Mouse (Mus musculus): ENCODE data around the gene Rasef. TPM values are rescaled to one million over a fixed set of nuclear protein-coding genes. Genes with fewer than 3 reads are reported as not detected.

Gene Rasef
- total and polyA plus RNA-seq, 3 experiments: 0.11 to 2.9 (median 0.20) TPM

Other genes with a start within 250 kb of the Rasef start
- gene Gm11238, start 183.1 kb downstream of the Rasef start, total RNA-seq (2012; rRNA removed): not detected in 2 replicates
- gene Gm11238, start 183.1 kb downstream of the Rasef start, total RNA-seq (2014; rRNA removed): not detected in 2 replicates
- not detected in 2 replicates for gene Gm11238, start 183.1 kb downstream of the Rasef start, polyA plus RNA-seq (2012; ENCODE audit: insufficient read length, low read depth)
- gene Gm11237, start 168.0 kb downstream of the Rasef start, total RNA-seq (2012; rRNA removed): not detected in 2 replicates
- not detected in 2 replicates for gene Gm11237, start 168.0 kb downstream of the Rasef start, total RNA-seq (2014; rRNA removed)
- not detected in 2 replicates for gene Gm11237, start 168.0 kb downstream of the Rasef start, polyA plus RNA-seq (2012; ENCODE audit: insufficient read length, low read depth)
- gene Gm11236, start 152.9 kb downstream of the Rasef start, total RNA-seq (2012; rRNA removed): not detected in 2 replicates
- gene Gm11236, start 152.9 kb downstream of the Rasef start, total RNA-seq (2014; rRNA removed): not detected in 2 replicates
- gene Gm11236, start 152.9 kb downstream of the Rasef start, polyA plus RNA-seq (2012; ENCODE audit: insufficient read length, low read depth): not detected in 2 replicates
- gene Gm11239, start 122.6 kb downstream of the Rasef start, total RNA-seq (2012; rRNA removed): 0.17 TPM in 2 replicates
- gene Gm11239, start 122.6 kb downstream of the Rasef start, total RNA-seq (2014; rRNA removed): not detected in 2 replicates
- not detected in 2 replicates for gene Gm11239, start 122.6 kb downstream of the Rasef start, polyA plus RNA-seq (2012; ENCODE audit: insufficient read length, low read depth)
- not detected in 2 replicates for gene Gm428, start 107.5 kb downstream of the Rasef start, total RNA-seq (2012; rRNA removed)
- not detected in 2 replicates for gene Gm428, start 107.5 kb downstream of the Rasef start, total RNA-seq (2014; rRNA removed)
- not detected in 2 replicates for gene Gm428, start 107.5 kb downstream of the Rasef start, polyA plus RNA-seq (2012; ENCODE audit: insufficient read length, low read depth)
- not detected in 2 replicates for gene Gm11758, start 85.3 kb upstream of the Rasef start, total RNA-seq (2012; rRNA removed)
- gene Gm11758, start 85.3 kb upstream of the Rasef start, total RNA-seq (2014; rRNA removed): not detected in 2 replicates
- gene Gm11758, start 85.3 kb upstream of the Rasef start, polyA plus RNA-seq (2012; ENCODE audit: insufficient read length, low read depth): not detected in 2 replicates
- gene Gm11757, start 100.1 kb upstream of the Rasef start, total RNA-seq (2012; rRNA removed): not detected in 2 replicates
- gene Gm11757, start 100.1 kb upstream of the Rasef start, total RNA-seq (2014; rRNA removed): not detected in 2 replicates
- gene Gm11757, start 100.1 kb upstream of the Rasef start, polyA plus RNA-seq (2012; ENCODE audit: insufficient read length, low read depth): not detected in 2 replicates
- gene Gm13871, start 115.0 kb upstream of the Rasef start, total RNA-seq (2012; rRNA removed): not detected in 2 replicates
- not detected in 2 replicates for gene Gm13871, start 115.0 kb upstream of the Rasef start, total RNA-seq (2014; rRNA removed)
- not detected in 2 replicates for gene Gm13871, start 115.0 kb upstream of the Rasef start, polyA plus RNA-seq (2012; ENCODE audit: insufficient read length, low read depth)
- gene Gm11756, start 129.8 kb upstream of the Rasef start, total RNA-seq (2012; rRNA removed): not detected in 2 replicates
- gene Gm11756, start 129.8 kb upstream of the Rasef start, total RNA-seq (2014; rRNA removed): not detected in 2 replicates
- gene Gm11756, start 129.8 kb upstream of the Rasef start, polyA plus RNA-seq (2012; ENCODE audit: insufficient read length, low read depth): not detected in 2 replicates
- gene 2310002L09Rik, start 159.9 kb upstream of the Rasef start, total RNA-seq (2012; rRNA removed): not detected in 2 replicates
- not detected in 2 replicates for gene 2310002L09Rik, start 159.9 kb upstream of the Rasef start, total RNA-seq (2014; rRNA removed)
- not detected in 2 replicates for gene 2310002L09Rik, start 159.9 kb upstream of the Rasef start, polyA plus RNA-seq (2012; ENCODE audit: insufficient read length, low read depth)
- gene Frmd3, start 222.4 kb upstream of the Rasef start, total RNA-seq (2012; rRNA removed): not detected in 2 replicates
- not detected in 2 replicates for gene Frmd3, start 222.4 kb upstream of the Rasef start, total RNA-seq (2014; rRNA removed)
- gene Frmd3, start 222.4 kb upstream of the Rasef start, polyA plus RNA-seq (2012; ENCODE audit: insufficient read length, low read depth): not detected in 2 replicates

Measured in CH12.LX (cell line).